Mouse (Mus musculus) E14TG2a.4 (cell line): ENCODE data around the gene Foxc2.

Experiments
- CTCF ChIP-seq: conservative IDR thresholded peaks from 2 replicates; pipeline ENCODE4 v1.5.1; 2014; ENCODE audit warnings: low read length
- POU5F1 ChIP-seq: IDR thresholded peaks from 2 replicates; pipeline ENCODE4 v1.6.1; 2014; ENCODE audit warnings: low read length, borderline replicate concordance

- no peak for TF ChIP-seq CTCF
- TF ChIP-seq POU5F1: no peak
These were observed 41.1 kb downstream of the Foxc2 start for GRCm38 (mm10) chr8:121156990-121157491.
